Mouse (Mus musculus) hematopoietic multipotent progenitor cell, adult 10-12 weeks (in vitro differentiated cells): Measurements from ENCODE around the gene Asz1. TPM values are rescaled to one million over a fixed set of nuclear protein-coding genes. Genes with fewer than 3 reads are reported as not detected.

ENCODE experiments used
- polyA plus RNA-seq: library from polyadenylated mRNA; stranded (reverse); fragments of >175 nt; gene quantifications from 2 replicates; pipeline ENCODE4 v1.2.3, GENCODE M21; 2012; ENCODE audit warnings: low replicate concordance

Gene Asz1
- not detected in 2 replicates for polyA plus RNA-seq

DNA sequence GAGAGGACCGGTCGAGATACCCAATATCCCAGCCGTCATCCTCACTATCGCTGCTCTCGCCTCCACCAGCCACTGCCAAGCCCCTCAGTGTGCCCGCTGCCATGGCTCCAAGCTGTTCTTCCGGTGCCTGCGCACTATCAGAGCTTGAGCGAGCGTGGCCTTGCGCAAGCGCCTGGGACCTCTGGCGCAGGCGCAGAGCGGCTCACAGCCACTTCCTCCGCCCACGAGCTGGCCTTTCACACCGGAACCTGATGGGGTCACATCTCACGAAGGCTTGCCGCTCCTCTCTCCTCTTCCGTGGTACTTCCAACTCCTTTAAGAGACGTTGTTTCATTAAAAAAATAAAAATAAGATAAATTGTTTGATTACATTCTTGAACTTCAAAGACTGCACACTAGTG is at the start of gene Asz1:
Asz1 (minus strand) TSS at position 128 of the 400 bp plus-strand sequence.

DNA sequence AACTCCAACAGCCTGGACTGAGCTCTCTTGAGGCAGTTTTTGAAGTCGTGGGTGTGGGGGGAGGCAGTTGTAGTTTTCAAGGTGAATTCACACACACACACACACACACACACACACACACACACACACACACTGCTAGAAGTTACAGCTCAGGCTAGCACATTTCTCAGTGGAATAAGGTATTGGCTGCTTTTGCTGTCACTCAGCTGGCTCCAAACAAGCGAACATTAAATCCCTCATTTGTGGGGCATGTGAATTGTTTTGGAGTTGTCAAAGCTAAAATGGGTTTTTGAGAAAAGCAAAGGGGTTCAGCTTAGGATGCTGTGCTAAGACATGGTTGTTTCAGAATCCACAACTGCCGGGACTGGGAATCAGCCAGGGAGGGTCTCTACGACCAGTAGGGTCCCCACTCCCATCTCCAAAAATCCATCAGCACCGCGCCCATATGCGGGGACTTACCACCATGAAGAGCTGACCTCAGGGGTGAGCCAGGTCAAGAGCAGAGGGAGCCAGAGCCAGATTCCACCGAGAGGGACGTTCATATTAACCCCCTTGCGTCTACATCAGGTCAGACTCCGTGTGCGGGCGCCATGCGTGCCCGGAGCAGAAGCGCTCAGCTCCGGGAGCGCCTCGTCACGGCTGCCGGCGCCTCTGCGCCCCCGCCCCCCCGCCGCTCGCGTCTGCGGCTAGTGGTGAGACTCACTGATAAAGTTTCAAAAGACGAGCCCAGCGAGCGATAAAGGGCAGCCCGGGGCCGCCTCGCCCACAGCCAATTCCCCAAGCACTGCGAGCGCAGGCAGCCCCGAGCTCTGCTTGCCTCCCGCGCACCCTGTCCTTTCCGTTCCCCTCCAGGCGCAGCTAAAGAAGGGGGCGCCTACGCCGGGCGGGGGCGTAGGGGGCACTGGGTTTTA is 78.9 kb downstream of the Asz1 start, which contains the start of gene Wnt2:
Wnt2 (minus strand) TSS at position 840 of the 911 bp plus-strand sequence.

Other genes starting within 250 kb of the Asz1 start
- 0.15 TPM in 1 of 2 replicates, not detected in the other for gene Wnt2, start 78.5 kb downstream of the Asz1 start, polyA plus RNA-seq
- not detected in 2 replicates for gene Cftr, start 61.6 kb upstream of the Asz1 start, polyA plus RNA-seq